Mouse (Mus musculus) lung, adult 2 months (tissue): ENCODE measurements around the gene Rad54l2. TPM values are rescaled to one million over a fixed set of nuclear protein-coding genes. Genes with fewer than 3 reads are reported as not detected.

Experiments
- DNase-seq: peaks from one replicate; pipeline ENCODE4 v3.0.0; 2022
- H3K4me1 ChIP-seq: fragments of 200-500 bp; 2 replicates; pipeline ENCODE4 v1.6.1; 2011; ENCODE audit warnings: low read length; ENCODE audit not compliant: control insufficient read depth, insufficient read depth
- H3K4me3 ChIP-seq: fragments of 200-500 bp; replicated peaks from 2 replicates; pipeline ENCODE3; 2011; ENCODE audit warnings: low read depth, mild to moderate bottlenecking, control low read depth, low read length; ENCODE audit errors: extremely low read depth
- CTCF ChIP-seq: fragments of 200-500 bp; IDR thresholded peaks from 2 replicates; pipeline ENCODE4 v1.5.1; 2011; ENCODE audit warnings: mild to moderate bottlenecking, low read length, control low read depth; ENCODE audit not compliant: insufficient read depth
- POLR2A ChIP-seq: fragments of 200-500 bp; IDR thresholded peaks from 2 replicates; pipeline ENCODE4 v1.6.1; 2011; ENCODE audit warnings: low read depth, mild to moderate bottlenecking, control low read depth, low read length, borderline replicate concordance; ENCODE audit errors: extremely low read depth
- WGBS: fragments of 180-500 bp; shearing (Covaris S2); methylation state at CpG from one replicate; pipeline ENCODE4 v1.1.7; 2018; 5-methylcytosine and 5-hydroxymethylcytosine counted together
- polyA plus RNA-seq: library from polyadenylated mRNA; depleted of rRNA; stranded (reverse); fragments of >200 nt; gene quantifications from 2 replicates; pipeline ENCODE4 v1.2.3, GENCODE M21; 2012; rRNA removed

Rad54l2 gene
- 24.5 and 29.0 TPM in 2 replicates for polyA plus RNA-seq

DNA sequence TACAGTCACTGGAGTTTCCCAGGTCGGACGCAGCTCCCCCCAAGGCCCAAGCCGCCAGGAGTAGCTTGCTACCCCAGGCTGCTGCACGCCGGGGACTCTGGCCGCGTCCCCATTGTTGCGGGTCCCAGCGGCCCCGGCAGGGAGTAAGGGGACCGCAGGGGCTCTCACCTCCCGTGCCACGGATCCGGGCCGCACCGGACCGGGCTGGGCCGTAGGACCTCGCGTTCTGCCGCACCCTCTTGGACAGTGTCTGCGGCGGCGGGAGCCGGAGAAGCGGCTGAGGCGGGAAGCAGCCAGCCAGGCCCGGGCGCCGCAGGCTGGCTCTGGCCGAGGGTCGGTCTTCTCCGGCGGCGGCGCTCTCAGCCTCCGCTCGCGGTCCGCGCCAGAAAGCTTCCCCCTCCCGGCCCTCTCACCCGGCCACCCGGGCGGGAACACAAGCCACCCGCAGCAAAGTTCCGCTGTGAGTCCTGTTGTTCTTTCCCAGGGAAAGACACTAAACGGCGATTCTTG lies at the start of gene Rad54l2:
TSS of gene Rad54l2 (minus strand) at position 383 of the 510 bp plus-strand sequence.
- DNase-seq: peak; percentile 84
- peak within 1 kb of the TSS; percentile 97 for H3K4me3 ChIP-seq
- peaks cover 5% of the 10 kb centered on the region; the same call in 1 of the 2 replicates for H3K4me1 ChIP-seq
- under 1% methylated on average over 49 of the region's 49 CpGs for WGBS
- TF ChIP-seq CTCF: no peak
- TF ChIP-seq POLR2A: no peak; the same call in 1 of the 2 replicates

DNA sequence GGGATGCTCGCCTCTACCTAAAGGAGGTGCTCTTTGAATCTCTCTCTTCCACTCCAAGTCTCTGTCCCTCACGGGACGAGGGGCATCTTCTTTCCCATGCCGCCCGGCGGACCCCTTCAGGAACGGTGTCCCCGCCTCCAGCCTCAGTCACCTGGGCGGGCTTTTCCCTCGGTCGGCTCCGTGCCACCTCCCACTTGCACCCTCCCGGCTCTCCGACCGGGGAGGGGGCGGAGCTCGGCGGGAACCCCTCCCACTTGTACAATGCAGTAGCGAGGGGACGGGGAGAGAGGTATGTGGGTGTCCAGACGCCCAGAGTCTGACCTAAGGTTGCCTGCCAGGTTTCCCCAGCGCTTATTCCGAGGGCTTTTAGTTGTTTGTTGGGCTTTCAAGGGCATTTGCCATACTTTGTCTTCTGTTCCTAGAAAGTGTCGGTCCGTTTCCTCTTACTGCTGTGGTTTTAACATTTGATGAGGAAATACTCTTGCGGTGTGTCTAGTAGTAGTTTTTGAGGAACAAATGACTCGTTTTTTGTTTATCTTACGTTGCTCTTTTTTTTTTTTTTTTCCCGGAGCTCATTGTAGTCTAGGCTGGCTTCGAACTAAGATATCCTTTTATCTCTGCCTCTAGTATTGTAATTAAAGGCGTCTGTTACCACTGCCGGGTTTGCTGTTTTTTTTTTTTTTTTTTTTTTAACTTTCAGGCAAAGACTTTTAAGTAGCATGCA lies 33.5 kb upstream of the Rad54l2 start:
- TF ChIP-seq POLR2A: no peak; the same call in 1 of the 2 replicates
- no peak for TF ChIP-seq CTCF
- DNase-seq: peak; percentile 86
- Histone ChIP-seq H3K4me3 (peak overlapping the region; percentile 71), H3K4me1 (peaks cover 3% of the 10 kb centered on the region; the same call in 1 of the 2 replicates)
- under 1% methylated on average over 32 of the region's 32 CpGs for WGBS

DNA sequence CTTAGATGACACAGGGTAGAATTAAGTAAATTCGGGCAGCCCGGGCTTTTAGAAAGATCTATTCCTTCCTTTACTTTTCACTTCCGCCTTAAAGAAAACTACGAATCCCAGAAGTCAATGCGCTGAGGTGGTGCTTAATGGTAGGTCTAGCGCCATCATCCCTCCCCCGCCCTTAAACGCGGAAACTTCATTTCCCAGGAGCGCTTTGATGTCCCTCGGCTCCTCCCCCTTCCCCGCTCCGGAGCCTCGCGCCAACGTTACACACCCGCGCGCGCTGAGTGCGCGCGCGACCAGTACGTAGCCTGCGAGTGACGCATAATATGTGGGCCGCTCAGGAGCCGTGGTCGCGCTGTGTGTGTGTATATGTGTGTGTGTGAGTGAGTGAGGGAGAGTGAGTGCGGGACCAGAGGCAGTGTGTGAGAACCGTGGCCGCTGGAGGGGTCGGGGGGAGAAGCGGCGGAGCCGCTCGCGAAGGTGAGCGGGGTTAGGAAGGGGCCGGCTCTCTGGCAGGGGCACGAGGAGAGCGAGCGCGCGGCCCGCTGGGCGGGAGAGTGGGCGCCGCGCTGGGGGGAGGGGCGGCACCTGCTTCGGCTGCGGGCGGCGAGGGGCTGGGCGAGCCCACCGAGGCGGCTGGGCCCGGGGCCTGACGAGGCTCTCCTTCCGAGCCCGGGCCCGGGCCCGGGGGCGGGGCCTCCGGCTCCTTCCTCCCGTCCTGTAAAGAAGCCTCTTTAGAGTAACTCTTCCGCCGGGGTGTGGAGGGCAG lies 32.8 kb upstream of the Rad54l2 start, which contains the start of gene Dcaf1:
TSS of gene Dcaf1 (plus strand) at position 257 of the 763 bp plus-strand sequence.
- WGBS: 1% methylated on average over 68 of the region's 71 CpGs
- peaks cover 3% of the 10 kb centered on the region; the same call in 1 of the 2 replicates for H3K4me1 ChIP-seq
- peak; percentile 81 for DNase-seq
- peak within 1 kb of the TSS; percentile 75 for H3K4me3 ChIP-seq
- peak; percentile 80; the same call in 1 of the 2 replicates for TF ChIP-seq POLR2A
- TF ChIP-seq CTCF: no peak

DNA sequence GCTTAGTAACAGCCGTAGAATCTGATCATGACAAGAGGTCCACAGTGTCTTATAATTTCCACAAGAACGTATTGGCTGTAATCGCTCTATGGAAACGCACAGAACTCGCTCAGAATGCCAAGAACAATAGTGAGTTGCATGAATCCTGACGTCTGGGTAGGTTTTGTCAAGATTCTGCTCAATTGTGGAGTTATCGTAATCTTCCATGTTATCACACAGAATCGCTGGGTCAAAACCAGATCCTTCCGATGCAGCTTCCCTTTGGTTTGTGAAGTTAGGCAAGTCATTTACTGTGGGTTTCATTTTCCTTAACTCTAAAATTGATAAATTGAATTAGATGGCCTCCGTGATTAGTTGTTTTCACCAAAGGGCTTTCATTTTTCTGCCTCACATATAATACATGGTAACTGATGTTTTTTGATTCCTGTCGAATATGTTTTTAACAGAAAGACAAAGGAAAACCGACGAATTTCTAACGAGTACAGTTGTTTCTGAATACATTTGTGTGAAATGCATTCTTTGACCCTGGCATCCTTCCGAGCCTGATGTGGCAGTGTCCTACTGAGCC lies 32.1 kb upstream of the Rad54l2 start:
- DNase-seq: no peak
- Histone ChIP-seq H3K4me3 (peak overlapping the region; percentile 75), H3K4me1 (peaks cover 3% of the 10 kb centered on the region; the same call in 1 of the 2 replicates)
- WGBS: 36% methylated on average over 15 of the region's 15 CpGs
- TF ChIP-seq POLR2A: no peak
- no peak for TF ChIP-seq CTCF

DNA sequence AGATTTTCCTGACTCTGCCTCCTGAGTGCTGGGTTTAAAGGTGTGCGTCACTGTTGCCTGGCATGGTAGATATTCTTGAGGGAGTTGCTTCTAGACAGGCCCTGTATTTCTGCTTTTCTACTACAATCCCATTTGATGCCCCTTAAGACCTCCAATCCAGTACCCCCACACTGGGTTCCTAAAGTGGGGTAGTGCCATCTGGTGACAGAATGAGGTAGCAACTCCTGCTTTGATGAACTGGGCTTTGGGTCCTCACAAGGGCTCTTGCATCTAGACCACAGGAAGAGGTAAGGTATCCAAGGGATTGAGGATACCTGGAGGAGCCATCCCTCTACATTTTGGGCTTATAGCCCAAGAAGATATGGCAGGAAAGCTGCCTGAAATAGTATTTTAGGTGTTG lies 30.2 kb upstream of the Rad54l2 start:
- Histone ChIP-seq H3K4me1 (0 out of 2 replicates have a peak, but pooled peaks cover 3% of the 10 kb centered on the region), H3K4me3 (no peak overlapping the region)
- no peak for TF ChIP-seq CTCF
- no peak for TF ChIP-seq POLR2A
- 97% methylated on average over 1 of the region's 1 CpGs for WGBS
- DNase-seq: no peak

DNA sequence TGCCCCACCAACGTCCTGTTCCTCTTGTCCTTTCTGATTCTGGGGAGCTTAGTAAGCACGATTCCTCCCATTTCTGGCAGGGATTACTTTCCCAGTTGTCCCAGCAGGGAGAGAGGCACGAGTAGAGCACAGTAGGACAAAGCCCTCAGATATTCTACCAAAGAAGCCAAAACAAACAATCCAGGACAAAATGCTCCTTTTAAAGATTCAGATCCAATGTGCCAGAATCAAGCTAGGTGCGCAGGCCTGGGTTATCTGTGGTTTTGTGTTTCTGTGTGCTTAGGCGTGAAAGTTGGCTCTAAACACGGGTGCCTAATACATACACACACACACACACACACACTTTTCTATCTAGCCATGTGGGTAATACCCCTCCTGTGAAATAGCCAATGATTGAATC lies 29.2 kb upstream of the Rad54l2 start:
- TF ChIP-seq POLR2A: no peak
- TF ChIP-seq CTCF: no peak
- WGBS: 69% methylated on average over 6 of the region's 6 CpGs
- H3K4me3 ChIP-seq: no peak overlapping the region
- 0 out of 2 replicates have a peak, but pooled peaks cover 3% of the 10 kb centered on the region for H3K4me1 ChIP-seq
- DNase-seq: no peak

DNA sequence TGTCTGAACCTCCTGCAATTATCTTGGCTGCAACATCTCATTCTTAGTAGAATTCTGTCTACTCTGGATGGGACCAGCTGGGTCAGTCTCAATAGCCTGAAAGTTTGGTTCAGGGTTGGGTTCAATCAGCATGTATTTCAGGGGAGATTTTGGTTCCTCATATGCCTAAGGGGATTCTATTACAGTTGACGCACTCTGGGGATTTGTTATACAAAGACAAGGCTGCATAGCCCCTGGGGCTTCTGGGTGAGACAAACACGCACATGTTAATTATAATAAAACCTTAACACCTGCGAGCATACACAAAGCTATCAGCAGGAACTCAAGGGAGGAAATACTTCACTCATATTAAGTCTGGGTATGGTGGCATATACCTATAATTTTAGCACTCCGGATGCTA lies 17.5 kb upstream of the Rad54l2 start:
- DNase-seq: no peak
- no peak for TF ChIP-seq POLR2A
- no peak for TF ChIP-seq CTCF
- Histone ChIP-seq H3K4me1 (no peaks in the 10 kb centered on the region), H3K4me3 (no peak overlapping the region)
- 83% methylated on average over 4 of the region's 4 CpGs for WGBS

DNA sequence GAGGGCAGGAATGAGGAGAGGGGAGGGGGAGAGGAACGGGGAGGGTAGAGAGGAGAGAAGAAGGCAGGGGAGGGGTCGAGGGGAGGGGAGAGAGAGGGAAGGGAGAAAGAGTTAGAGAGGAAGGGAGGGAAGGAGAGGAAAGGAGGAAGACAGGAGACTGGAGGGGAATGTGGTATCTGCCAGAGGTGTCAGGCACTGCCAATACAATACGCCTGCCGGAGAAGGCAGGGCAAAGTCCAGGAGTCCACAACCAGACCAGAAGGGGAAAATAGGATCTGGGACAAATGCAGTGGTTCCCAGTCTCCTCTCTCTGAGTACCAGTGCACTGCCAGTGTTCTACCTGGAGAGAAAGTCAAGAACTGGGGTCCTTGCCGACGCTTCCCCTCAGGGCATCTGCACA lies 1.8 kb upstream of the Rad54l2 start:
- H3K4me1 ChIP-seq: peaks cover 5% of the 10 kb centered on the region; the same call in 1 of the 2 replicates
- H3K4me3 ChIP-seq: no peak overlapping the region
- TF ChIP-seq CTCF (no peak), POLR2A (no peak)
- DNase-seq: no peak
- 56% methylated on average over 6 of the region's 6 CpGs for WGBS

DNA sequence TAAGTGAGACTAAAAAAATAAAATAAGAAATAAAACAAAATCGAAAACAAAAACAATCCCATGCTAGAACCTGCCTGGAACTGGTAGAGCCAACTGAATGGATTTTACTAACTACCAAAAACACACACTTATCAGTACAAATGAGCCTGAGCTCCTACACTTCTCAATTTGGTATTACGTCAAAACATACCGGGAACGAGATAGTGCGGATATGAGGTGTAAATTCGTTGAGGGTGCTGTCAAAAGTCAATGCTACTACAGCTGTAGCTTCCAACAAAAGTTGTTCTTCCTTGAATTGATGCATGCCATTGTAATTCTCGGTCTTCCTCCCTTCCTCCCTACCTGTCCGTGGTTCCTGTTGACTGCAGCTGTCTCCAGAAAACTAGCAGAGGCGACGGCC lies 369 bp upstream of the Rad54l2 start:
- Histone ChIP-seq H3K4me3 (peak overlapping the region; percentile 97), H3K4me1 (peaks cover 5% of the 10 kb centered on the region; the same call in 1 of the 2 replicates)
- TF ChIP-seq POLR2A (no peak), CTCF (no peak)
- WGBS: 7% methylated on average over 10 of the region's 10 CpGs
- no peak for DNase-seq
